In the genomic region with DNA sequence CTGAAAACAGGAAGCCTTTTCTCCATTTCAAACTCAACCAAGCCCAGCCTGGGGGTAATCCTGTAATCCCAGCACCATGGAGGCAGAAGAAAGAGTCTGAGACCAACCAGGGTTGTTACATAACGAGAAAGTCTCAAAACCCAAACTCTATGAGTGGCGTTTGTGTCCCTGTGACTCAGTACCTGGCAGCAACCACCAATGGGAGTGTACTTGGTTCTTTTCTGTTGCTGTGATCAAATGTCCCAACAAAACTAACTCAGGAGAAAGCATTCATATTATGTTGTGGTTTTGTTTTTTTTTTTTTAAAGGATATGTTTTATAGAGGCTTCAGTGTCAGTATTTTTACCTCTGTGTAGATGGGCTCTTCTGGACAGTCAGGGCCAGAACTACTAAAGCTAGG, we compare ENCODE assay signal across 29 mouse cellular contexts. TPM values are rescaled to one million over a fixed set of nuclear protein-coding genes. Genes with fewer than 3 reads are reported as not detected.
DNase-seq lines count a peak whose midpoint lies in the region; ATAC-seq and TF ChIP-seq lines count a peak whose summit lies in the region.
"Had no signal": no experiment of that assay in that cellular context is flagged by ENCODE, and none has a peak within 500 bp of the region (broad histone marks: within the 10 kb centered on the region; RNA-seq: fewer than 3 reads in every experiment).

No protein-coding gene starts in this region.

- TF ChIP-seq RAD21 in CH12.LX (IDR thresholded peaks at IDR 0.05; ENCODE audit: low read depth, low read length) = no peak

- H3K36me3 ChIP-seq in midbrain, embryonic 11.5 days (ENCODE audit: control insufficient read depth, insufficient read depth, low read length) = no peaks in the 10 kb centered on the region
- H3K36me3 ChIP-seq in midbrain, embryonic 14.5 days (ENCODE audit: control insufficient read depth, insufficient read depth, low read length) = no peaks in the 10 kb centered on the region
- H3K36me3 ChIP-seq in CH12.LX (replicated peaks in 1 of 2; ENCODE audit: control insufficient read depth in 1 of 2, insufficient read depth in 1 of 2, low read length in 1 of 2) = no peaks in the 10 kb centered on the region
- no peaks in the 10 kb centered on the region for H3K36me3 ChIP-seq in forebrain, embryonic 15.5 days
- H3K36me3 ChIP-seq: heart, embryonic 13.5 days; hindbrain, embryonic 10.5 days; kidney, embryonic 15.5 days; limb, embryonic 13.5 days; lung, embryonic 15.5 days; midbrain, embryonic 15.5 days had no signal

- H3K79me2 ChIP-seq in CH12.LX (replicated peaks; ENCODE audit: control insufficient read depth, extremely low read depth, insufficient read depth, poor library complexity, severe bottlenecking) = no peaks in the 10 kb centered on the region

- H3K27me3 ChIP-seq in midbrain, embryonic 11.5 days (ENCODE audit: control insufficient read depth, insufficient read depth, low read length) = no peaks in the 10 kb centered on the region
- H3K27me3 ChIP-seq in midbrain, embryonic 14.5 days (ENCODE audit: control insufficient read depth, insufficient read depth, low read length) = no peaks in the 10 kb centered on the region
- H3K27me3 ChIP-seq in CH12.LX (replicated peaks) = no peaks in the 10 kb centered on the region
- H3K27me3 ChIP-seq in forebrain, embryonic 15.5 days = no peaks in the 10 kb centered on the region
- H3K27me3 ChIP-seq: midbrain, embryonic 15.5 days had no signal

- no peak overlapping the region for H3K4me2 ChIP-seq in midbrain, embryonic 11.5 days
- H3K4me2 ChIP-seq in midbrain, embryonic 14.5 days (ENCODE audit: low read length) = no peak overlapping the region
- H3K4me2 ChIP-seq in CH12.LX (ENCODE audit: insufficient read depth, low read depth, poor library complexity, severe bottlenecking) = peak overlapping the region; percentile 9; the same call in 1 of the 2 replicates
- no peak overlapping the region for H3K4me2 ChIP-seq in forebrain, embryonic 15.5 days (replicated peaks)
- H3K4me2 ChIP-seq: heart, embryonic 13.5 days; kidney, embryonic 15.5 days; limb, embryonic 13.5 days; liver, embryonic 11.5 days; lung, embryonic 15.5 days; midbrain, embryonic 15.5 days had no signal

- dilution Hi-C loops in CH12.LX (cut with MboI; ENCODE audit: extremely low pct_ligation_motif_present, extremely low pct_unique_long_range_greater_than_20kb, low sequenced_read_pairs) = no loop called here

- no peak overlapping the region for H3K27ac ChIP-seq in midbrain, embryonic 11.5 days (ENCODE audit: low read depth, low read length)
- no peak overlapping the region for H3K27ac ChIP-seq in midbrain, embryonic 14.5 days (replicated peaks; ENCODE audit: low read depth, low read length)
- no peak overlapping the region for H3K27ac ChIP-seq in CH12.LX (ENCODE audit: insufficient read depth, low read depth)
- no peak overlapping the region for H3K27ac ChIP-seq in forebrain, embryonic 15.5 days (replicated peaks)
- H3K27ac ChIP-seq: heart, embryonic 13.5 days; hindbrain, embryonic 10.5 days; kidney, embryonic 15.5 days; layer of hippocampus, adult 2 months; limb, embryonic 13.5 days; lung, embryonic 15.5 days; midbrain, embryonic 15.5 days had no signal

- TF ChIP-seq EP300 in CH12.LX (IDR thresholded peaks at IDR 0.05; ENCODE audit: low read length) = no peak

- in situ Hi-C loops in CH12.LX (cut with MboI; ENCODE audit: low pct_ligation_motif_present, low pct_unique_long_range_greater_than_20kb, low sequenced_read_pairs) = no loop called here

- peaks cover 6% of the 10 kb centered on the region for H3K4me1 ChIP-seq in midbrain, embryonic 11.5 days (ENCODE audit: control insufficient read depth, insufficient read depth, low read length)
- H3K4me1 ChIP-seq in midbrain, embryonic 14.5 days (ENCODE audit: control insufficient read depth, insufficient read depth, low read length) = peaks cover 11% of the 10 kb centered on the region
- peaks cover 2 to 15% of the 10 kb centered on the region in 2 experiments; a peak in 2 of 4 replicates for H3K4me1 ChIP-seq in CH12.LX (ENCODE audit: control insufficient read depth in 1 of 2, insufficient read depth in 2 of 2)
- H3K4me1 ChIP-seq in forebrain, embryonic 15.5 days = peaks cover 20% of the 10 kb centered on the region
- H3K4me1 ChIP-seq: heart, embryonic 13.5 days; lung, embryonic 15.5 days had no signal

- no peak overlapping the region for H3K9ac ChIP-seq in midbrain, embryonic 11.5 days (ENCODE audit: low read length)
- no peak overlapping the region for H3K9ac ChIP-seq in midbrain, embryonic 14.5 days (replicated peaks; ENCODE audit: low read length)
- H3K9ac ChIP-seq in CH12.LX (ENCODE audit: insufficient read depth, low read depth) = peak overlapping the region; percentile 40; the same call in 1 of the 2 replicates
- H3K9ac ChIP-seq in forebrain, embryonic 15.5 days (replicated peaks) = no peak overlapping the region
- H3K9ac ChIP-seq: forebrain, postnatal 0 days; heart, embryonic 13.5 days; kidney, embryonic 15.5 days; limb, embryonic 13.5 days; lung, embryonic 15.5 days; midbrain, embryonic 15.5 days had no signal

- ATAC-seq in midbrain, embryonic 11.5 days (ENCODE audit: low FRiP score) = no peak
- ATAC-seq in midbrain, embryonic 14.5 days (ENCODE audit: low FRiP score, low TSS enrichment) = no peak
- ATAC-seq in granulocyte monocyte progenitor cell, adult 5-6 weeks (replicated peaks; ENCODE audit: poor library complexity, severe bottlenecking) = 0 out of 2 replicates have a peak, but pooled peaks have one; percentile 7
- no peak for ATAC-seq in forebrain, embryonic 15.5 days (replicated peaks)
- ATAC-seq: forebrain, postnatal 0 days; hindbrain, embryonic 16.5 days; midbrain, embryonic 15.5 days had no signal

- WGBS in midbrain, embryonic 11.5 days = 41% methylated on average over 2 of the region's 2 CpGs
- WGBS in midbrain, embryonic 14.5 days = 47% methylated on average over 2 of the region's 2 CpGs
- WGBS in forebrain, embryonic 15.5 days = 42% methylated on average over 2 of the region's 2 CpGs

- no peak overlapping the region for H3K4me3 ChIP-seq in midbrain, embryonic 11.5 days (ENCODE audit: low read depth, low read length)
- no peak overlapping the region for H3K4me3 ChIP-seq in midbrain, embryonic 14.5 days (replicated peaks; ENCODE audit: low read depth, low read length)
- no peak overlapping the region for H3K4me3 ChIP-seq in CH12.LX (replicated peaks in 1 of 3; ENCODE audit: low read depth in 2 of 3, low read length in 2 of 3, poor library complexity in 1 of 3)
- H3K4me3 ChIP-seq in forebrain, embryonic 15.5 days = no peak overlapping the region
- H3K4me3 ChIP-seq: erythroblast, embryonic 14.5 days; heart, embryonic 13.5 days; hindbrain, embryonic 10.5 days; kidney, embryonic 15.5 days; layer of hippocampus, adult 2 months; limb, embryonic 13.5 days; lung, embryonic 15.5 days; midbrain, embryonic 15.5 days had no signal

- no peak for TF ChIP-seq CTCF in CH12.LX (conservative IDR thresholded peaks at IDR 0.05 in 1 of 2, IDR thresholded peaks at IDR 0.05 in 1 of 2; ENCODE audit: low read depth in 2 of 2, low read length in 2 of 2)

- no peak for TF ChIP-seq POLR2A in CH12.LX (IDR thresholded peaks at IDR 0.05; ENCODE audit: low read depth, low read length)

- DNase-seq in adrenal gland, postnatal 36 days = peak; percentile 27 to 52
- no peak for DNase-seq in adrenal gland, postnatal 14 days
- peak; percentile 59 for DNase-seq in midbrain, embryonic 11.5 days (ENCODE audit: low spot score, missing footprints)
- no peak for DNase-seq in midbrain, embryonic 14.5 days
- DNase-seq in CH12.LX (ENCODE audit: extremely low read depth) = no peak
- no peak for DNase-seq in layer of hippocampus, postnatal 36 days
- DNase-seq: cerebellum, adult 11-12 months; cerebellum, adult 9-11 months; forebrain, postnatal 0 days; gastrocnemius, postnatal 14 days; heart, adult 18-20 months; heart, postnatal 14 days; kidney, adult 18-20 months; kidney, postnatal 36 days; lung, postnatal 36 days; spleen, adult 18-20 months; thymus, adult 2 months had no signal

- H3K9me3 ChIP-seq in midbrain, embryonic 11.5 days (ENCODE audit: control insufficient read depth, low read length) = no peaks in the 10 kb centered on the region
- no peaks in the 10 kb centered on the region for H3K9me3 ChIP-seq in midbrain, embryonic 14.5 days (ENCODE audit: control insufficient read depth, low read length)
- H3K9me3 ChIP-seq in CH12.LX (replicated peaks; ENCODE audit: low read length) = peaks cover 2% of the 10 kb centered on the region
- H3K9me3 ChIP-seq in forebrain, embryonic 15.5 days = no peaks in the 10 kb centered on the region
- H3K9me3 ChIP-seq: heart, embryonic 13.5 days; hindbrain, embryonic 10.5 days; kidney, embryonic 15.5 days; limb, embryonic 13.5 days; lung, embryonic 15.5 days; midbrain, embryonic 15.5 days had no signal

TF ChIP-seq in CH12.LX, 34 proteins besides CTCF, POLR2A, EP300 and RAD21:
- TF ChIP-seq CHD2 (IDR thresholded peaks at IDR 0.05; ENCODE audit: low read length) = no peak
- TF ChIP-seq SIN3A (IDR thresholded peaks at IDR 0.05; ENCODE audit: low read length) = peak; percentile 46; the same call in 1 of the 2 replicates

RNA-seq across cellular contexts. Expression of gene Ccne1, which starts 36.7 kb away (rescaled TPM):
- total RNA-seq in adrenal gland, postnatal 36 days (2021) = 1 to 10 TPM; 4.5 to 8.5 TPM
- 10.6 and 10.8 TPM in 2 replicates for total RNA-seq in adrenal gland, postnatal 14 days (2021)
- polyA plus RNA-seq in midbrain, embryonic 11.5 days (2014; fragmentation: Nextera tagmentation; extraction: Ambion mirVana) = 55.1 and 55.6 TPM in 2 replicates
- polyA plus RNA-seq in midbrain, embryonic 14.5 days (2014; fragmentation: Nextera tagmentation; extraction: Ambion mirVana) = 11.9 and 14.1 TPM in 2 replicates
- 43.7 and 74.4 TPM in 2 replicates for total RNA-seq in CH12.LX (2012; rRNA removed)
- 70.0 and 77.8 TPM in 2 replicates for total RNA-seq in CH12.LX (2014; rRNA removed)
- polyA plus RNA-seq in CH12.LX (2012; ENCODE audit: insufficient read length, low read depth) = 109 and 110 TPM in 2 replicates
- 22.4 and 23.1 TPM in 2 replicates for total RNA-seq in granulocyte monocyte progenitor cell, adult 5-6 weeks (2014; fragmentation: Nextera tagmentation)
- 20.9 and 25.7 TPM in 2 replicates for total RNA-seq in granulocyte monocyte progenitor cell, adult 5-6 weeks (2017)
- 13.9 and 16.4 TPM in 2 replicates for polyA plus RNA-seq in forebrain, embryonic 15.5 days (2015; fragmentation: Nextera tagmentation; extraction: Ambion mirVana)
- 10 to 100 TPM; 14.2 to 14.5 TPM for total RNA-seq in layer of hippocampus, postnatal 36 days (2021)

RNA-seq across cellular contexts. Expression of gene Uri1, which starts 47.3 kb away (rescaled TPM):
- total RNA-seq in adrenal gland, postnatal 36 days (2021) = 10 to 100 TPM; 42.2 to 66.2 TPM
- 50.8 and 62.0 TPM in 2 replicates for total RNA-seq in adrenal gland, postnatal 14 days (2021)
- polyA plus RNA-seq in midbrain, embryonic 11.5 days (2014; fragmentation: Nextera tagmentation; extraction: Ambion mirVana) = 47.9 and 50.6 TPM in 2 replicates
- polyA plus RNA-seq in midbrain, embryonic 14.5 days (2014; fragmentation: Nextera tagmentation; extraction: Ambion mirVana) = 29.2 and 37.4 TPM in 2 replicates
- 30.7 and 37.1 TPM in 2 replicates for total RNA-seq in CH12.LX (2012; rRNA removed)
- 53.1 and 53.3 TPM in 2 replicates for total RNA-seq in CH12.LX (2014; rRNA removed)
- polyA plus RNA-seq in CH12.LX (2012; ENCODE audit: insufficient read length, low read depth) = 41.4 and 50.1 TPM in 2 replicates
- 53.2 and 70.9 TPM in 2 replicates for total RNA-seq in granulocyte monocyte progenitor cell, adult 5-6 weeks (2014; fragmentation: Nextera tagmentation)
- total RNA-seq in granulocyte monocyte progenitor cell, adult 5-6 weeks (2017) = 61.3 and 64.5 TPM in 2 replicates
- polyA plus RNA-seq in forebrain, embryonic 15.5 days (2015; fragmentation: Nextera tagmentation; extraction: Ambion mirVana) = 38.6 and 40.3 TPM in 2 replicates
- 10 to 100 TPM; 31.2 to 33.4 TPM for total RNA-seq in layer of hippocampus, postnatal 36 days (2021)

Comparison
In these comparisons a context has a peak if more than half of its experiments do, and no peak if none do; other contexts are left out.
1. DNase-seq: peak in adrenal gland, postnatal 36 days (2 of 2) and midbrain, embryonic 11.5 days (single experiment); none in adrenal gland, postnatal 14 days (single experiment), midbrain, embryonic 14.5 days (single experiment), CH12.LX (single experiment) and layer of hippocampus, postnatal 36 days (0 of 2).